Mouse (Mus musculus) kidney, postnatal 4 days (tissue): ENCODE measurements around the gene Numa1.

Experiments used
- DNase-seq, 2 experiments: peaks; one replicate each; pipeline ENCODE4 v3.0.0; 2021; ENCODE audit warnings: mixed read lengths in 2 of 2

Numa1 gene

DNA sequence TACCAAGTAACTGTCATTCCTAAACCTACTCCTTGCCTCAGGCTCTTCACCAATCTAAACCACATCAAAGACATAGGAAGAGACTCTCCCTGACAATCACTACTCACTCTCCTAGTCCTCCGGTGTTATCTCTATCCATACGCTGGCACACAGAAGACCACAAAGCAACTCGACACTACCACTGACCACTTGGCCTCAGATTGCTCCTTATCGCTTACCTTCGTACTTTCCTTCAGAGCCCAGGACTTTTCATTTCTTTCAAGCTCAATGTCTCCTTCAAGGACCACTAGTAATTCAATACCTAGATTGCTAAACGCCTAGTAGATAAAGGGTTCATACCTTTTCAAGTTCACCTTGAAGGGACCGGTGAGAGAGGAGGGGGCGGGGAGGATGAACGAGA lies 130.0 kb downstream of the Numa1 start:
- DNase-seq = no peak
